Mouse (Mus musculus) liver, embryonic 14.5 days (tissue): ENCODE results near the gene Hmgcll1.
A peak's percentile ranks its signal among the peaks of the same experiment; 100 is the strongest.
"Not testable (repeated sequence)": the region's sequence is repeated elsewhere in the genome, so short reads cannot be mapped to it uniquely, and the experiment has no call there.

Source experiments
- CTCF ChIP-seq: IDR thresholded peaks from 2 replicates; pipeline ENCODE4 v1.5.1; 2016; ENCODE audit warnings: antibody characterized with exemption, low read depth, control low read depth
- EP300 ChIP-seq: IDR thresholded peaks from 2 replicates; pipeline ENCODE4 v1.6.1; 2016; ENCODE audit warnings: antibody characterized with exemption, low read depth

GRCm38 (mm10) chr9:76122888-76123287 is 108.2 kb downstream of the Hmgcll1 start:
- TF ChIP-seq CTCF: peak; percentile 57
- TF ChIP-seq EP300: not testable (repeated sequence)
